Mouse (Mus musculus): ENCODE data around the gene Il17re. TPM values are rescaled to one million over a fixed set of nuclear protein-coding genes. Genes with fewer than 3 reads are reported as not detected.

Gene Il17re
- total RNA-seq, 2 experiments from 2014 or later = 0.31 TPM; not detected in 1

Other genes with a start within 250 kb of the Il17re start
- 32.4 and 37.6 TPM in 2 replicates for gene Mtmr14, start 220.6 kb upstream of the Il17re start, total RNA-seq (2014; fragmentation: Nextera tagmentation)
- 31.0 and 40.9 TPM in 2 replicates for gene Mtmr14, start 220.6 kb upstream of the Il17re start, total RNA-seq (2017)
- 0.19 TPM in 1 of 2 replicates, not detected in the other for gene Cpne9, start 176.2 kb upstream of the Il17re start, total RNA-seq (2014; fragmentation: Nextera tagmentation)
- 0.39 TPM in 1 of 2 replicates, not detected in the other for gene Cpne9, start 176.2 kb upstream of the Il17re start, total RNA-seq (2017)
- gene Brpf1, start 151.3 kb upstream of the Il17re start, total RNA-seq (2014; fragmentation: Nextera tagmentation) = 48.4 and 53.2 TPM in 2 replicates
- gene Brpf1, start 151.3 kb upstream of the Il17re start, total RNA-seq (2017) = 40.0 and 43.8 TPM in 2 replicates
- 13.8 and 17.8 TPM in 2 replicates for gene Ogg1, start 131.5 kb upstream of the Il17re start, total RNA-seq (2014; fragmentation: Nextera tagmentation)
- 6.4 and 7.9 TPM in 2 replicates for gene Ogg1, start 131.5 kb upstream of the Il17re start, total RNA-seq (2017)
- gene Camk1, start 114.5 kb upstream of the Il17re start, total RNA-seq (2014; fragmentation: Nextera tagmentation) = 18.7 and 23.0 TPM in 2 replicates
- 17.2 and 18.3 TPM in 2 replicates for gene Camk1, start 114.5 kb upstream of the Il17re start, total RNA-seq (2017)
- 18.9 and 21.0 TPM in 2 replicates for gene Tada3, start 80.6 kb upstream of the Il17re start, total RNA-seq (2014; fragmentation: Nextera tagmentation)
- gene Tada3, start 80.6 kb upstream of the Il17re start, total RNA-seq (2017) = 9.7 and 13.8 TPM in 2 replicates
- gene Arpc4, start 80.4 kb upstream of the Il17re start, total RNA-seq (2014; fragmentation: Nextera tagmentation) = 223 and 277 TPM in 2 replicates
- 211 and 270 TPM in 2 replicates for gene Arpc4, start 80.4 kb upstream of the Il17re start, total RNA-seq (2017)
- 1.5 and 3.1 TPM in 2 replicates for gene Ttll3, start 69.2 kb upstream of the Il17re start, total RNA-seq (2014; fragmentation: Nextera tagmentation)
- 0.26 and 1.8 TPM in 2 replicates for gene Ttll3, start 69.2 kb upstream of the Il17re start, total RNA-seq (2017)
- gene Rpusd3, start 39.1 kb upstream of the Il17re start, total RNA-seq (2014; fragmentation: Nextera tagmentation) = 10.8 and 15.3 TPM in 2 replicates
- gene Rpusd3, start 39.1 kb upstream of the Il17re start, total RNA-seq (2017) = 11.2 and 18.9 TPM in 2 replicates
- not detected in 2 replicates for gene Cidec, start 22.7 kb upstream of the Il17re start, total RNA-seq (2014; fragmentation: Nextera tagmentation)
- gene Cidec, start 22.7 kb upstream of the Il17re start, total RNA-seq (2017) = not detected in 2 replicates
- 53.5 and 73.6 TPM in 2 replicates for gene Jagn1, start 15.9 kb upstream of the Il17re start, total RNA-seq (2014; fragmentation: Nextera tagmentation)
- 23.2 and 28.3 TPM in 2 replicates for gene Jagn1, start 15.9 kb upstream of the Il17re start, total RNA-seq (2017)
- gene Il17rc, start 12.9 kb downstream of the Il17re start, total RNA-seq (2014; fragmentation: Nextera tagmentation) = not detected in 2 replicates
- not detected in 2 replicates for gene Il17rc, start 12.9 kb downstream of the Il17re start, total RNA-seq (2017)
- gene Creld1, start 24.8 kb downstream of the Il17re start, total RNA-seq (2014; fragmentation: Nextera tagmentation) = 15.3 and 17.8 TPM in 2 replicates
- gene Creld1, start 24.8 kb downstream of the Il17re start, total RNA-seq (2017) = 6.7 and 9.4 TPM in 2 replicates
- not detected in 2 replicates for gene Prrt3, start 43.4 kb downstream of the Il17re start, total RNA-seq (2014; fragmentation: Nextera tagmentation)
- gene Prrt3, start 43.4 kb downstream of the Il17re start, total RNA-seq (2017) = not detected in 2 replicates
- gene Emc3, start 73.2 kb downstream of the Il17re start, total RNA-seq (2014; fragmentation: Nextera tagmentation) = 47.4 and 48.0 TPM in 2 replicates
- gene Emc3, start 73.2 kb downstream of the Il17re start, total RNA-seq (2017) = 38.7 and 41.8 TPM in 2 replicates
- 23.8 and 27.4 TPM in 2 replicates for gene Fancd2, start 73.2 kb downstream of the Il17re start, total RNA-seq (2014; fragmentation: Nextera tagmentation)
- 28.2 and 33.2 TPM in 2 replicates for gene Fancd2, start 73.2 kb downstream of the Il17re start, total RNA-seq (2017)
- not detected in 2 replicates for gene Fancd2os, start 142.2 kb downstream of the Il17re start, total RNA-seq (2014; fragmentation: Nextera tagmentation)
- gene Fancd2os, start 142.2 kb downstream of the Il17re start, total RNA-seq (2017) = not detected in 2 replicates
- 223 and 247 TPM in 2 replicates for gene Brk1, start 146.3 kb downstream of the Il17re start, total RNA-seq (2014; fragmentation: Nextera tagmentation)
- 96.6 and 108 TPM in 2 replicates for gene Brk1, start 146.3 kb downstream of the Il17re start, total RNA-seq (2017)
- gene Vhl, start 165.5 kb downstream of the Il17re start, total RNA-seq (2014; fragmentation: Nextera tagmentation) = 15.7 and 24.6 TPM in 2 replicates
- gene Vhl, start 165.5 kb downstream of the Il17re start, total RNA-seq (2017) = 11.0 and 11.3 TPM in 2 replicates
- gene Irak2, start 180.0 kb downstream of the Il17re start, total RNA-seq (2014; fragmentation: Nextera tagmentation) = 6.7 and 9.5 TPM in 2 replicates
- 6.4 and 17.5 TPM in 2 replicates for gene Irak2, start 180.0 kb downstream of the Il17re start, total RNA-seq (2017)
- gene Tatdn2, start 238.6 kb downstream of the Il17re start, total RNA-seq (2014; fragmentation: Nextera tagmentation) = 32.5 and 43.1 TPM in 2 replicates
- gene Tatdn2, start 238.6 kb downstream of the Il17re start, total RNA-seq (2017) = 111 and 115 TPM in 2 replicates